Mouse (Mus musculus): ENCODE measurements around the gene Zmynd8.

GRCm38 (mm10) chr2:165745306-165746098 is 153.3 kb downstream of the Zmynd8 start:
- no peak for TF ChIP-seq POLR2A (IDR thresholded peaks at IDR 0.05; ENCODE audit: low read depth, low read length)
- TF ChIP-seq CTCF (conservative IDR thresholded peaks at IDR 0.05; ENCODE audit: insufficient read depth, insufficient read length, low read depth, low read length), result no peak
